Mouse (Mus musculus): Measurements from ENCODE around the gene Adamts17.

- TF ChIP-seq CTCF (IDR thresholded peaks at IDR 0.05; ENCODE audit: control insufficient read depth, insufficient read depth, low read length) = no peak
- TF ChIP-seq POLR2A (IDR thresholded peaks at IDR 0.05; ENCODE audit: borderline replicate concordance, control insufficient read depth, low read depth, low read length) = no peak
These were observed 159.3 kb downstream of the Adamts17 start for GRCm38 (mm10) chr7:66998821-66999220.

Data from bone marrow, adult 2 months (tissue).